26 mouse cellular contexts compared by ENCODE assay signal in the genomic region with DNA sequence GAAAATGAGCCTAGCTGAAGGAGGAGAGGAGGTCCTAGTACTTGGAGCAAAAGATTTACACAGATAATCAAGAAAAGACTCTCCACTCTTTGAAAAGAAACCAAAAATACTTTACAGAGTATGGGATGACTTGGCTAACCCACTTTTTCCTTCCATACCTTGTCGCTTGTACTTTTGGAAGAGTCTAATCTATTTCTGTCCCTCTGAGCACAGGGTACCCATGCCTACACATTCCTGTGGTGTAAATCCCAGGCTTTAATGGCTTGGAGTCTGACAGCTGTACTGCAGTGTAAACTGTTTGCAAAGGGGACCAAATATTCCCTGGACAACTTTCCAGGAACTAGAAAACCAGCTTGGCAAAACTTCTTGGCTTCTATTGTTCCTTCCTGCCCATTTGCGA. TPM values are rescaled to one million over a fixed set of nuclear protein-coding genes. Genes with fewer than 3 reads are reported as not detected.
"Had no signal": no experiment of that assay in that cellular context is flagged by ENCODE, and none has a peak within 500 bp of the region (broad histone marks: within the 10 kb centered on the region; RNA-seq: fewer than 3 reads in every experiment).

No protein-coding gene starts in this region.

- ATAC-seq: hindbrain, postnatal 0 days; intestine, embryonic 16.5 days had no signal

- H3K27me3 ChIP-seq: heart, embryonic 13.5 days; heart, embryonic 15.5 days; hindbrain, embryonic 13.5 days; hindbrain, embryonic 15.5 days; limb, embryonic 12.5 days; liver, embryonic 13.5 days had no signal

- H3K4me1 ChIP-seq: heart, embryonic 13.5 days; heart, embryonic 15.5 days; hindbrain, embryonic 13.5 days; hindbrain, embryonic 15.5 days; limb, embryonic 10.5 days; limb, embryonic 12.5 days; liver, embryonic 13.5 days had no signal

- H3K9me3 ChIP-seq: heart, embryonic 13.5 days; heart, embryonic 15.5 days; hindbrain, embryonic 13.5 days; limb, embryonic 10.5 days; liver, embryonic 13.5 days had no signal

- H3K4me3 ChIP-seq: heart, adult 2 months; heart, embryonic 13.5 days; heart, embryonic 15.5 days; hindbrain, embryonic 13.5 days; hindbrain, embryonic 15.5 days; layer of hippocampus, adult 2 months; left cerebral cortex, adult 2 months; limb, embryonic 10.5 days; limb, embryonic 12.5 days; liver, embryonic 13.5 days had no signal

- H3K36me3 ChIP-seq: heart, embryonic 13.5 days; heart, embryonic 15.5 days; hindbrain, embryonic 13.5 days; hindbrain, embryonic 15.5 days; limb, embryonic 10.5 days; limb, embryonic 12.5 days; liver, embryonic 13.5 days had no signal

- DNase-seq: gastrocnemius, postnatal 14 days; gastrocnemius, postnatal 36 days; heart, adult 11 months; heart, adult 2 months; heart, postnatal 14 days; heart, postnatal 36 days; kidney, adult 18-20 months; kidney, adult 8-10 months; kidney, postnatal 10 days; kidney, postnatal 25 days; kidney, postnatal 4 days; liver; liver, embryonic 13.5 days had no signal

RNA-seq across cellular contexts. Expression of gene Adgrb3, which starts 28.0 kb away (rescaled TPM):
- total RNA-seq: gastrocnemius, adult 8-10 months; heart, adult 2 months; heart, postnatal 36 days; hematopoietic stem cell, adult 5-6 weeks had no signal
- polyA plus RNA-seq: gonadal fat pad, adult 2 months; heart, adult 2 months had no signal
